Mouse (Mus musculus) spleen, embryonic (tissue): Measurements from ENCODE around the gene Irf2bp2.

Experiments used
- CTCF ChIA-PET: fragments of 350-600 bp; sonication (Branson Sonifier 250); formaldehyde crosslinking; loops from one replicate; lab custom pipeline; 2022; lab: Charles Lee

The Irf2bp2 gene

DNA sequence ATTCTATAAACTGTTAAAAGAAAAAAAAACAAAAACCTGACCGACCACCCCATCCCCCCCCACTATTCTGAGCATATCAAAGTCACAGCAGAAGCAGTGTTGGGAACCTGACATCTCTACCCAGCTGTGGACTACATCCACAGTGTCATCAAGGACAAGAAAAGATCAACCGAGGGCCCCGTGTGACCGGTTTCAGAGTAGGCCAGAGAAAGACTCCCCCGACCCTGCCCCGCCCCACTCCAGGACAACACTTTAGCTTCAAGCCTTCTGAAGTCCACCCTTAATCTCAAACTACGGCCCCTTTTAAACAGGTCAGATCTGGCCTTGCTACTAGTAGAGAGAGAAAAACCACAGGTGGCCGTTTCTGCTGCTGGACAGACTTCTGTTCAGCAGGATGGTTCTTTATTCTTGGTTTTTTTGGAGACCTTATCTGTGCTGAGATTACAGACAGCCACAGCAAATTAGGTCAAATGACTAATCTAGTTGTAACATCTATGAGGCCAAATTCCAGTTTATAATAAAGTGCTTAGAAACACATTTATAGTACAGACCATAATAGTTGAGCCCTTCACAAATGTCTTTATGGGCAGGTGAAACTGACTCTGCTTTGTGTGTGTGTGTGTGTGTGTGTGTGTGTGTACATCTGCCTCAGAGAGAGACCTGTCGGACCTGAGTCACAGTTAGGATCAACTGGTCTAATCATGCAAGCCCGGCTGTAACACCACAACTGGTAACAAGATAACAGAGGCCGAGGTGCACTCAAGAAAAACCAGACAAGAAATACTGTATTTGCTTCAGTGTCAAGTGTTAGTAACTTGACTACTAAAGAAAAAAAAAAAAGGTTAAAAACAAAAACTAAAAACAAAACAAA, 4.9 kb downstream of the Irf2bp2 start:
- CTCF ChIA-PET: interaction anchor here (0.6 to 0.8 kb wide), 4 partner anchors 24 to 285 kb away, joined by 4 to 10 read pairs (median 8); no protein-coding TSS in a partner anchor

DNA sequence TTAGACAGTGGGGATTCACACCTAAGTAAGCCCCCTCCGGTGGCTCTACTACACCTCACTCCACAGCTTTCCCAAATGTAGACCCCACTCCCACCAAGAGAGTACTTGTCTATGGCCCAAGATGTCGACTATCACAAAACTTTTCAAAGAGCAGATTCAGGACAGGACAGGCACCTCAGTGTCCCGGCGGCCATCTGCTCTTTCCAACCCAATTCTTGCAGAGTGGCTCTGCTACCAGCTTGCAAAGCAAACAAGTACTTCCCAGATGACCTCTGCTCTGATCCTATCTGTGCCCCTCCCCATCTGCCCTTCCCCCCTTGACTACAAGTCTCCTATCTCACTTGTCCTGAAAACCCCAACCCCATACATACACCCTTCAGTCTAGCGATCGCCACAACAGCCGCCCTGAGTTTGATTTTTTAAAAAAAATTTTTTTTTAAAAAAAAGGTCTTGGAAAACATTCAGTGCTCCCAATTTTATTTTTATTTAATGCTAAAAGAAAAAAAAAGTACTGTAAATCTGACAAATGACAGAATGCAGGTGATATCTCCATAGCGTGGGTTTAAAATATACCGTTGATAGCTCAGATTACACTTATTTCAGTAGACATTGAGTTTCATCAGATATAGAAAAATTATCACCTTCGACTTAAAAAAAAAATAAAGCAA, 5.8 kb downstream of the Irf2bp2 start:
- CTCF ChIA-PET: interaction anchor here (0.6 to 0.7 kb wide), 3 partner anchors 30 to 216 kb away, joined by 3 to 18 read pairs (median 4); no protein-coding TSS in a partner anchor

DNA sequence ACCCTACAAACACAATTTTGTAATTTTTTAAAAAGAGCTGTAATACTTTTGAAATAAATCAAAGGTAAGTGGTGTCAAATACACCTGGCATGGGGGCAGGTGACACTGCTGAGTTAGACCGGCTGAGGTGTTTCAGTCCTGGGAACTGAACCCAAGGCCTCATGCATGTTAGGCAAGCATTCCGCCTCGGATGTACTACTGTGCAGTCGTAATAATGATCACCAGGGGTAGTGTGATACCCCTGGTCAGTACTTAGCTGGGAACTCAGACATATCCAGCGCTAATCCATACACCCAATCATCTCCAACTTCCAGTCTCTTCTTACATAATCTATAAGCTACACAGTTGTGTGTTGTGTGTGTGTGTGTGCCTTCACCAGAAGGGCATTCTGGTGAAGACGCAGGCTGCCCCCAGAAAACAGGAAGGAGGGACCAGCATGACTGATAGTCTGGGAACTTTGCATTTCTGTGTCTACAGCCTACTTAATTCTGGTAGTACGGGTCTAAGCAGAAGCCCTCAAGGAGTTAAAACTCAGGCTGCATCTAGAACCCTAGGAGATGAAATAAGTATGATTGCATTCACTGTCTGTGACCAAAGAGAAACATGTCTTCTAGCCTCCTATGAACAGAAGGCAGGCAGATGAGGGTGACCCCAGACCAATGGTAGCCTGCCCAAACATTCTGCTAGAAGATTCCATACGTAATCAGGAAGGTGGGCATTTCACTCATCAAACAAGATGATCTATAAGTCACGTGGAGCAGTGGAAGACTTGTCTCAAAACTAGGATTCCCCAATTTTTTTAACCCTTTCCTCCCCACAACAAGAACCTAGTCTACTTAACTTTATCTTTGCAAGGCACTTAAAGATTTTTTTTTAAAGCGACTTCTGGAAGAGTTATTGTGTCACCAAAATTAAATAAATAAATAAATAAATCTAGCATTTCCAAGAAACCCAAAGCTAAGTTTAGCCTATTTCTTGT, 6.9 kb downstream of the Irf2bp2 start:
- CTCF ChIA-PET: interaction anchor here (0.6 to 0.7 kb wide), 5 partner anchors 10 to 277 kb away, joined by 3 to 12 read pairs (median 4); no protein-coding TSS in a partner anchor

DNA sequence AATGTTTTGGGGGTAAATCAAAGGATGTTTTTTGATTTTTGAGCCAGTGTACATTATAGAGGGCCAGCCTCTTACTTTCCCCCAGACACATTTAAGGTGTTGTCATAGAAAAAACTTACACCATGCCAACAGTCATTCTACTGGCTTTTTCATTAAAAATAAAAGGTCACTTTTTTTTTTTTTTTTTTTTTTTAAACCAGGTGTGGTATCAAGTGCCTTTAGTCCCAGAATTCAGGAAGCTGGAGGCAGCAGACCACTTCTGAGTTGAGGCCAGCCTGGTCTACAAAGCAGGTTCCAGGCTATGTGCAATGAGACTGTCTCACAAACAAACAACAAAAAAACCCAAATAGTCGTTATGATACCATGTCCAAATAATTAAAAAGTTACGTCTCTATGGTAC, 7.7 kb downstream of the Irf2bp2 start:
- CTCF ChIA-PET: interaction anchor here (0.6 to 0.7 kb wide), 3 partner anchors 11 to 278 kb away, joined by 4 to 12 read pairs (median 9); no protein-coding TSS in a partner anchor

DNA sequence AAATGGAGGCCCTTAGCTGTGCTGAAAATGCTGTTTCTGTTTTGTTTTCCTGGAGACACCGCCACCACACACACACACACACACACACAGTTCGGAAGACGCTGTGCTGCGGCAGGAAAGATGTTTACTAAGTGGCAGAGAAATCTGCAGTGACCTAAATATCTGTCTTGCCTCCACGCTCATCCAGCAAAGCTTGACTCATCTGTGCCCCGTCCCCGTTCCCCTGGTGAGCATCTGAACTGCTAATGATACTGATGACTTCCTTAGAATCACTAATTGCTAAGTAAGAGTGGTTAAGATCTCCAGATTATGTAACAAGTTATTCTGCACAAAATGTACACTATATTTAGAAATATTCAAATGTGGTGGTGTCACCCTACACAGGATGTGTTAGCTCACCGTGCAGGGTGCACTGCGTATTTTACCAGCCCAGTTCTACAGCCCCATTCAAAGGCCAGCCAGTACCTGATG, 8.2 kb downstream of the Irf2bp2 start:
- CTCF ChIA-PET: no interaction called here

DNA sequence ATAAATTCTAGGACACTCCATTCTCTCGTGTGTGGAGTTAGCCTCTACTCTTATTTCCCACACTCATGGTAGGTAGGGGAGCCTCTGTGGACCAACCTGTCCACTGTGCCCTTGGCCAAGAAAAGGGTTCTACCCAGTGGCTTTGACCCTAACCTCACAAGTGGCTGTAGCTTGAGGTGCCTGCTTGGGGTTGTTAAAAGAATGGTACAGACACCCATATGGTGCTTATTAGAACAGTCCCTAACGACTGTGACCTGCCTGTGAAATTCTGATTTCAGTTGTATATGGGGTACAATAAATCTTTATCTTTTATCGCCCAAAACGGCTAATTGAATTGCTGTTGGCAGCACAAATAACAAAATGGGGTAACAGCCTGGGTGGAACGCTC, 8.9 kb downstream of the Irf2bp2 start:
- CTCF ChIA-PET: no interaction called here

DNA sequence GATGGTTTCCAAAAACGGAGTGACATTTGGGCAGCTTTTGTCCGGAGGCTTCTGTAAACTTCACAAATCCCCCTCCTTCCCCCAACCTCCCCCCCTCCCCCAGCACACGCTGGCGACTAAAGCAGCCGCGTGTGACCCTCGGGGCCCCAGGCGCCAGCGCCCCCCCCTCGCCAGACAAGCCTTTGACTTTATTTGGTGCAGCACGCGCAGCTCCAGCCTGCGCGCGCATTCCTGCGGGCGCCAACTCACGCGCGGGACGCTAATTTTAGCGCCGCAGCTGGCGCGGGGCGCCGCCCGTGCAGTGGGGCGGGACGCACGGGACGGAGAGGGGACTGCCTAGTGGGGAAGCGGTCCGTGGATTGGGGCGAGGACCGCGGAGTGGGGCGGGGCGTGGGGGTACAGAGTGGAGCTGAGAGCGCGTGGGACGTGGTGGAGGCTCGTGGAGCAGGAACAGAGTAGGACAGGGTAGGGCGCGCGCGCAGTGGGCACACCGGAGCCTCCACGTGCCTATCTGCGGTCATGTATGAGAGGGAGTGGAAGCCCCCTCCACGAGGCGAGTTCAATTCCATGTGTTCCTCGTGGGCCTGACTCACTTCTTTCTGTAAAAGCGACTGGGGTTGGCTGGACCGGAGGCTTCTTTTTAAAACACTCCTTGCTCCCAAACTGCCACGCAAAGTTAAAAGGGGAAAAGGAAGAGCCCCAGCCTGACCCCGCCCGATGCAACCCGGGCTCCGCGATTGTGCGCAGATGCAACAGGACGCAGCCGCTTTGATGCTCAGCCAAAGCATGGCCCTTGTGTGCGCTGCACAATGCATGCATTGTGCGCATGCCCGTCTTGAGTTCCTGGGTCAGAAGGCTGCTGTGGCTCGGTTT, 9.6 kb downstream of the Irf2bp2 start:
- CTCF ChIA-PET: interaction anchor here (0.6 to 0.9 kb wide), 4 partner anchors 8 to 176 kb away, joined by 3 to 11 read pairs (median 6); no protein-coding TSS in a partner anchor

DNA sequence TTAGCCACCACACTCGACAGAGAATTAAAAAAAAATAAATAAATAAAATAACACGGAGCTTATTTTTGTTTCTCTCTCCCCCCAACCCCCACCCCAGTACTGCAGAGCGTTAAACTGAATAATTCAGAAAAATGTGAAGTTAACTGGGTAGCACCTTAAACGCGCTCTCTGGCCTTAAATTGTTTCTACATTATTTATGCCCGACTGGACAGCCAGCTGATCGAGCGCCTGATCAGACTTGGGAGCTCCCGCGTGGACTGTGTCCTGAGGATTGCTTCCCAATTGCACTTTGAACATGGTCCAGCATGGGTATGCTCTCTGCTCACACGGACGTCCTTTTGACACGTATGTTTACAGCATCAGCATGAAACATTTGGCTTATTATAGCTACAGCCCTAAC, 10.3 kb downstream of the Irf2bp2 start:
- CTCF ChIA-PET: interaction anchor here (0.6 to 0.9 kb wide), 2 partner anchors 80 to 177 kb away, joined by 3 to 4 read pairs; no protein-coding TSS in a partner anchor

DNA sequence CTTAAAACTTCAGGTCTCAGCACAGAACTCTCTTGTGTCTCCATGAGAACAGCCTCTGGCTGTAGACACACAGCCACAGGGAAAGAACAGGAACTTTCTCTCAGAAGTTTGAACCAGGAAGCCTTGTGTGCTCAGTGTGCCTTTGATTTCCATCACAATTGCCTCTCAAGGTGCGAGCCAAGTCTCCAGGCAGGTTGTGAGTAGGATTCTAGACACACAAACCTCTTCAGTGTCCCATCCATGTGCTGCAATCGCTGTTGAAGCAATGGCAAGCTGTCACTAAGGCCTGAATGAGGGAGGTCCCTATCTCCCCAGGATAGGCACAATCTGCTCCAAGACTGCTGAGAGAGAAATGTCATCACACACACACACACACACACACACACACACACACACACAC, 10.8 kb downstream of the Irf2bp2 start:
- CTCF ChIA-PET: interaction anchor here (1.3 kb wide), 1 partner anchor 10 kb away, joined by 6 read pairs; no protein-coding TSS in a partner anchor

DNA sequence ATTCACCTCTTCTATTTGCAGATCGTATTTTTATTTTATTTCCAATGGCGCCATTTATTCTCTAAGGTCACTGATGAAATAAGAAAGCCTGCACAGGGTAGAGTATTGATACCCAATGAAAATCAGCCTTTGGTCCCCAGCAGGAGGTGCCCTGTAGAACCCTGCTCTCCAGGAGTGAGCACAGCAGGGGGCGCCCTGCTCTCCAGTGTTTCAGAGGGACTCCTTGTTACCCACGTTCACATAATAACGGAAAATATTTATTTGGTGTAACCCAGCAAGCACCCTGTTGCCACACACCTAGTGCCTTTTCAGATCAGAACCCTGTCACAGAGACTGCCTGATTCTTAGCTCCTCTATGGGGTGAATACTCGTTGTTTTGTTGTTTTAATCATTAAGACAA, 11.3 kb downstream of the Irf2bp2 start:
- CTCF ChIA-PET: interaction anchor here (0.6 to 1.3 kb wide), 5 partner anchors 11 to 333 kb away, joined by 3 to 6 read pairs (median 5); no protein-coding TSS in a partner anchor

DNA sequence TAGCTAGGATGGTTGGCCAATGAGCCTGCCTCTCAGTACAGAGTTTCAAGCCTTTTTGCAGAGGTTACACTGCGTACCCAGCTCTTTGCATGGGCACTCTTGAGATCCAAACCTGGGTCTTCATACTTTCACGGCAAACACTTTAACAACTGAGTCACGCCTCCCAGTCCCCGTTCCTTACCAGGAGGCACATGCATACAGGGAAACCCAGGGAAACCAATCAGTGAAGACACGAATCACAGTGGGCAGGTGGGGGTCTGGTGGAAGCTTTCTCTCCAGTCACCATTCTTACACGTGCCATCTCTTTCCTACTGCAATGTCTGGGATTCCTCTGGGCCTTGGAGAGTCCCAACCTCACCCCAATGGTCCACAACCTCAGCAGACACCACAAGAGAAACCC, 12.1 kb downstream of the Irf2bp2 start:
- CTCF ChIA-PET: interaction anchor here (0.6 to 1.3 kb wide), 5 partner anchors 11 to 305 kb away, joined by 3 to 6 read pairs (median 5); no protein-coding TSS in a partner anchor

DNA sequence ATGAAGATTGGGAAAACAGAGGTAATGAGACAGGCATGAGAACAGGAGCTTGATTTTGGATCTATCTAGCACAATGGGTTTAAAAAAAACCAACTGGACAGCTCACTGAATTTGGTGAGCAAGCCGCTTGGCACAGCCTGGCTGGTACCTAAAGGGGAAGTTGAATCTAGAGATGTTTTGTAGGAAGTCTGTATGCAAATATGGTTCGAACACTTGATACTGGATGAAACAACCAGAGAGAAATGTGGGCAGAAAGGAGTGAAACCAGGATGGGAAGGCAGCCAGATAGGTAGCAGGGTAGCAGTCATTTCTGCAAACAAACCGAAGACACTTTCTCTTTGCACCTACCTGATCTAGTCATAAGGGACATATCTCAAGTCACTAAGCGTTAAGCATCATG, 13.0 kb downstream of the Irf2bp2 start:
- CTCF ChIA-PET: interaction anchor here (0.6 kb wide), 1 partner anchor 277 kb away, joined by 3 read pairs; no protein-coding TSS in a partner anchor

DNA sequence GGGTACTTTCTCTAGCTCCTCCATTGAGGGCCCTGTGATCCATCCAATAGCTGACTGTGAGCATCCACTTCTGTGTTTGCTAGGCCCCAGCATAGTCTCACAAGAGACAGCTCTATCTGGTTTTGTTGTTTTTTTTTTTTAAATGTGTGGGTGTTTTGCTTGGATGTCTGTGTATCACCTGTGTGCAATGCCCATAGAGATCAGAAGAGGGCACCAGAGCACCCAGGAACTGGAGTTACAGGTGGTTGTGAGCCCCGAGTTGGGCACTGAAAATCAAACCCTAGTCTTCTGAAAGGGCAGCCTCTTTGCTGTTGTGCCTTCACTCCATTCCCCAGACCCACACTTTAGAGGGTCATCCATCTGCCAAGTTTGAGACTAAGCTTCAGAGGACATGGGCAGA, 13.7 kb downstream of the Irf2bp2 start:
- CTCF ChIA-PET: interaction anchor here (0.5 to 0.6 kb wide), 2 partner anchors 85 to 278 kb away, joined by 3 to 7 read pairs; no protein-coding TSS in a partner anchor

DNA sequence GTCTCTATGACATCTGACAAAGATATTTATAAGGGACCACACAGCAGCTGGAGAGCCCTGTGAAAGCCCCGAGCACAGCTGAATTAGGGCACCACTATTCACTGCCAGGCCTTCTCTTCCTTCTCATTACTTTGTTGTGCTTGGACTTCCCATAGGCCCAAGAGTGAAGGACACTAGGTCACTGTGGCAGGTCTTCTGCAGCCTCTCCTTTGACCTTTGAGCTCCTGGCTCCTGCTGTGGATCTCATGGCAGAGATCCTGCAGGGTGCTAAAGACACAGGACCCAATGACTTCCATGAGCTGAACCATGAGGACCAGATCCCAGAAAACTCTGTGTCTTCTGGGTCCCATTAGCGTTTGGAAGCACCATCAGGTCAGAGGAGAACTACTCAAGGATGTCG, 15.1 kb downstream of the Irf2bp2 start:
- CTCF ChIA-PET: no interaction called here

DNA sequence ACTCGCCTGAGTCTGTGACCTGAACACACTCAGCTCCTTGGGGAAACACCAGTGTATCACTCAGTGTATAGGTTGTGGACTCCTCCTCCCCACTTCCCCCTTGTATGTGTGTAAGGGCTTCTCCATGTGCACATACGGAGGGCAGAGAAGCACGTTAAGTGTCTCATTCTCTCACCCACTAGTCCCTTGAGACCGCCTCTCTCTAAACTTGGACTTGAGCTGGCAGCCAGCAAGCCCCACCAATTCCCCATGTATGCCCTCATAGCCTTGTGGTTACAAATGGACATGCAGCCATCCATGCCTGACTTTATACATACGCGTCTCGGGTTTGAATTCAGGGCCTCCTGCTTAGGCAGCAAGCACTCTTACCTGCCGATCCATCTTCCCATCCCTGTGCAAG, 16.9 kb downstream of the Irf2bp2 start:
- CTCF ChIA-PET: no interaction called here

DNA sequence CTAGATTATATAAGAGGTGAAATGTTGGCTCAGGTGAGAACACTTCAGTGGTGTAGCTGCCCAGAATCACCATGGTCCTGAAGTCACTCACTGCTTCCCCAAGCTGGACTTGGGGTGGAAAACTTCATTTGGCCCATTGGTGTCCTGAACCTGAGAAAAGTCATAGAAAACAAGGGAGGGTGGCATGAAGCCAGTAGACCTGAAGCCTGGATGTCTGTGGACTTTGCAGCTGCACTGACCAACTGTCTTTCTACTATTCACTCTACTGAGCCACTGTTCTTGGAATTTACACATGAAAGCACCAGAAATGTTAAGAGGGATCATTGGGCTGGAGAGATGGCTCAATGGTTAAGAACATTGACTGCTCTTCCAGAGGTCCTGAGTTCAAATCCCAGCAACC, 17.7 kb downstream of the Irf2bp2 start:
- CTCF ChIA-PET: interaction anchor here (0.7 kb wide), 1 partner anchor 365 kb away, joined by 5 read pairs; no protein-coding TSS in a partner anchor

DNA sequence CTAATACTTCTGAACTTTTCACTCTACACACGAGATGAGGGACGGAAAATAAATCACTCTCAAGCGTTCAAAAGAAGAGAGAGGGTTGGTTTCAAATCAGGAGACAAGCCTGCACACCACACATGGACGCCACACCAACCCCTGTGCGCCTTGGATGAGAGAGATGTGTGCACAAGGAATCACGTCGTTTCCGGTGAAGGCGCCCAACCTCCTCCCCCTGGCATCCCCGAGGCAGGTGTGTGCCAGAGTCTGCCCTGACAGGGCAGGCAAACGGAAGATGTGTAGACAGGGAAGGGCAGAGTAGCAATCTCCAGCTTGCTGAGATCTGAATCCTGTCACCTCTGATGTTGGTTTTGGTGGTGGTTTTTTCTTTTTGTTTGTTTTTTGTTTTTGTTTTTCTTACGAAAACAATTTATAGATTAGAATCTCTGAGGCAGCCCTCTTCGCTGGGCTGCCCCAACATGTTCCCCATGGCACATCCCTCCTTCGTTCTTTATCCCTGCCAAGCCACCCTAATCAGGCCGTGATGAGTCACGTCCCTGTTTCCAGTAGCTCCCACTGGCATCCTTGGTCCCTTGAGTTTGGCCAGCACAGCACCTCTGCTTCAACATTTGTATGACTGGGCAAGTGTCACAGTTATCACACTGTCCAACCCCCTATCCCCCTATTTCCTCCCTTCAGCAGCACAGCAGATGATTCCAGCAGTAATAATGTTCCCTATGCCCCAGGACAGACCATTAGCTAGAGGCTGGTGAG, 18.7 kb downstream of the Irf2bp2 start:
- CTCF ChIA-PET: no interaction called here

DNA sequence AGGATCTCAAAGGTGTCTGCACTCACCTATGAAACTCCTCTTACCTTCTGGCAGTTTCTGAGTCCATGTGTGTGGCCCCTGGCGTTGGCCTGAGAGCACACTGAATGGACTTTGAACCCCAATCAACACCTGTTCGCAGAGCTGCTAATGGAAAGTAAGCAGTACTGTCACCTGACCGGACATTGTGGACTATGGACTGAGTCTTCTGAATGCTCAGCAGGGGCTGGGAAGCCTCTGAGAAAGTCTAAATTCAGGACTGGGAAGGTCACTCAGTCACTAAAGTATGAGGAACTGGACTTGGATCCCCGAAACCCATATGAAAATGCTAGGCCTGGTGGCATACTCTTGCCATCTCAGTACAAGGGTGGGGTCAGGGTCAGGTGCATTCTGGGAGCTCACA, 19.9 kb downstream of the Irf2bp2 start:
- CTCF ChIA-PET: interaction anchor here (0.6 kb wide), 1 partner anchor 12 kb away, joined by 4 read pairs; no protein-coding TSS in a partner anchor
